Comparison of ENCODE assay signal across 32 mouse cellular contexts in the genomic region with DNA sequence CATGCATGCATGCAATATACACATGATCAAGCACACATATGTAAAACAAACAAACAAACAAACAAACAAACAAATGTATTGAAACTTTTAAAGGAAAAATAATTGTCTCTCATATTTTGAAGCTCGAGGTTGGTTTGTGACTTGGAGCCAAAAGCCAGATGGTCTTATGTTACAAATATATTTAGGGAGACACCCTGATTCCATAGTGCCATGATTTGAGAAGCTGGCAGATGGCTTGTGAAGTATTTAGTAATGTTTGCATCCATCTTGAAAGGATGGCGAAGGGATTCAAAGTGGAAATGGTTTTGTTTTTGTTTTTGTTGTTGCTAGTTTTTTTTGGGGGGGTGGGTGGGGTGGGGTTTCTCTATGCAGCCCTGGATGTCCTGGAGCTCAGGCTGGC. TPM values are rescaled to one million over a fixed set of nuclear protein-coding genes. Genes with fewer than 3 reads are reported as not detected.
"Had no signal": no experiment of that assay in that cellular context is flagged by ENCODE, and none has a peak within 500 bp of the region (broad histone marks: within the 10 kb centered on the region; RNA-seq: fewer than 3 reads in every experiment).

No protein-coding gene starts in this region.

- H3K27me3 ChIP-seq: heart, embryonic 13.5 days; heart, embryonic 15.5 days; hindbrain, embryonic 13.5 days; hindbrain, embryonic 15.5 days; kidney, embryonic 15.5 days; limb, embryonic 12.5 days; liver, embryonic 13.5 days; liver, embryonic 15.5 days had no signal

- H3K4me1 ChIP-seq: heart, embryonic 10.5 days; heart, embryonic 13.5 days; heart, embryonic 15.5 days; hindbrain, embryonic 13.5 days; hindbrain, embryonic 15.5 days; kidney, embryonic 15.5 days; limb, embryonic 10.5 days; limb, embryonic 12.5 days; liver, embryonic 13.5 days; liver, embryonic 15.5 days had no signal

- H3K36me3 ChIP-seq: heart, embryonic 10.5 days; heart, embryonic 13.5 days; heart, embryonic 15.5 days; hindbrain, embryonic 13.5 days; hindbrain, embryonic 15.5 days; kidney, embryonic 15.5 days; limb, embryonic 10.5 days; limb, embryonic 12.5 days; liver, embryonic 13.5 days; liver, embryonic 15.5 days had no signal

- DNase-seq: gastrocnemius, postnatal 14 days; gastrocnemius, postnatal 36 days; heart, adult 18-20 months; heart, postnatal 14 days; heart, postnatal 36 days; kidney, adult 11 months; kidney, adult 2 months; kidney, adult 9 months; kidney, postnatal 25 days; kidney, postnatal 4 days; liver; liver, embryonic 13.5 days had no signal

- H3K4me3 ChIP-seq: heart, embryonic 10.5 days; heart, embryonic 13.5 days; heart, embryonic 15.5 days; hindbrain, embryonic 13.5 days; hindbrain, embryonic 15.5 days; kidney, embryonic 15.5 days; layer of hippocampus, adult 2 months; left cerebral cortex, adult 2 months; limb, embryonic 10.5 days; limb, embryonic 12.5 days; liver, embryonic 13.5 days; liver, embryonic 15.5 days had no signal

- H3K9ac ChIP-seq: heart, embryonic 13.5 days; heart, embryonic 15.5 days; hindbrain, embryonic 13.5 days; hindbrain, embryonic 15.5 days; kidney, embryonic 15.5 days; limb, embryonic 12.5 days; liver, embryonic 13.5 days; liver, embryonic 15.5 days had no signal

- ATAC-seq: hindbrain, postnatal 0 days; intestine, embryonic 16.5 days had no signal

- H3K4me2 ChIP-seq: heart, embryonic 13.5 days; heart, embryonic 15.5 days; hindbrain, embryonic 13.5 days; hindbrain, embryonic 15.5 days; kidney, embryonic 15.5 days; limb, embryonic 12.5 days; liver, embryonic 11.5 days; liver, embryonic 13.5 days; liver, embryonic 15.5 days had no signal

- H3K27ac ChIP-seq: heart, embryonic 10.5 days; heart, embryonic 13.5 days; heart, embryonic 15.5 days; hindbrain, embryonic 13.5 days; hindbrain, embryonic 15.5 days; hindbrain, postnatal 0 days; kidney, embryonic 15.5 days; kidney, postnatal 0 days; layer of hippocampus, adult 2 months; left cerebral cortex, adult 2 months; limb, embryonic 10.5 days; limb, embryonic 12.5 days; liver, embryonic 13.5 days; liver, embryonic 15.5 days had no signal

- H3K9me3 ChIP-seq: heart, embryonic 10.5 days; heart, embryonic 13.5 days; heart, embryonic 15.5 days; hindbrain, embryonic 13.5 days; hindbrain, embryonic 15.5 days; kidney, embryonic 15.5 days; limb, embryonic 10.5 days; limb, embryonic 12.5 days; liver, embryonic 13.5 days; liver, embryonic 15.5 days had no signal

RNA-seq across cellular contexts. Expression of a gene that starts 10.7 kb away (rescaled TPM):
- polyA plus RNA-seq: heart, embryonic 10.5 days; heart, embryonic 13.5 days; hindbrain, embryonic 11.5 days; hindbrain, embryonic 13.5 days; hindbrain, embryonic 15.5 days; hindbrain, postnatal 0 days; intestine, embryonic 14.5 days; intestine, embryonic 16.5 days; kidney, adult 2 months; kidney, embryonic 15.5 days; kidney, postnatal 0 days; limb, embryonic 10.5 days; limb, embryonic 12.5 days; limb, embryonic 14.5 days; liver, embryonic 11.5 days; liver, embryonic 13.5 days; liver, embryonic 15.5 days had no signal

RNA-seq across cellular contexts. Expression of a gene that starts 19.2 kb away (rescaled TPM):
- polyA plus RNA-seq: gonadal fat pad, adult 2 months; heart, embryonic 10.5 days; heart, embryonic 15.5 days; heart, postnatal 0 days; hindbrain, embryonic 11.5 days; hindbrain, embryonic 13.5 days; hindbrain, embryonic 15.5 days; intestine, embryonic 14.5 days; intestine, embryonic 16.5 days; kidney, adult 2 months; kidney, embryonic 15.5 days; kidney, postnatal 0 days; limb, embryonic 10.5 days; limb, embryonic 12.5 days; limb, embryonic 14.5 days; liver, embryonic 11.5 days; liver, embryonic 13.5 days; liver, embryonic 15.5 days had no signal

RNA-seq across cellular contexts. Expression of a gene that starts 51.3 kb away (rescaled TPM):
- polyA plus RNA-seq: heart, embryonic 10.5 days; hindbrain, embryonic 11.5 days; hindbrain, embryonic 13.5 days; hindbrain, postnatal 0 days; kidney, embryonic 15.5 days; kidney, postnatal 0 days; limb, embryonic 10.5 days; limb, embryonic 12.5 days; liver, embryonic 11.5 days; liver, embryonic 13.5 days had no signal
